Mouse (Mus musculus): ENCODE measurements around the gene Nlgn2.
A peak's percentile ranks its signal among the peaks of the same experiment; 100 is the strongest.
"Not testable (repeated sequence)": the region's sequence is repeated elsewhere in the genome, so short reads cannot be mapped to it uniquely, and the experiment has no call there.

Nlgn2 gene

DNA sequence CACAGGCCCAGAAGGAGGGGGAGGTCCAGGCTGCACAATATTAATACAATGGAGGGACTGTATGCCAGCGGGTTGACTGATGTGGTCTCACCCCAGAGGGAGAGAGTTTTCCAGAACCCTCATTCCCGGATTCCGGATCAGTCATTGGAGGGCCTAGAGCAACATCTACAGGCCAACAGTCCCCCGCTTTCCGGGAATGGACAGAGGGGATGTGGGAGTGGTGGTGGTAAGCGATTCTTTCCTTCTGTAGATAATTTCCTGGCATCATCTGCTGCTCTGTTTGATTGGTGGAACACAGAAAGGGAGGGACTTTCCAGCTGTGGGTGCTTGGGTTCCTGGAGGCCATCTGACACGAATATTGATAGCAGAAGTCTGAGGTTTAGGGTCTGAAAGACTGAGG is 38.6 kb upstream of the Nlgn2 start:
- no peak for DNase-seq (ENCODE audit: low read depth, low spot score)
- Histone ChIP-seq H3K36me3 (ENCODE audit: control insufficient read depth, insufficient read depth, low read length, poor library complexity, severe bottlenecking) (no peaks in the 10 kb centered on the region), H3K27me3 (ENCODE audit: control insufficient read depth, insufficient read depth, low read length, poor library complexity, severe bottlenecking) (no peaks in the 10 kb centered on the region)

DNA sequence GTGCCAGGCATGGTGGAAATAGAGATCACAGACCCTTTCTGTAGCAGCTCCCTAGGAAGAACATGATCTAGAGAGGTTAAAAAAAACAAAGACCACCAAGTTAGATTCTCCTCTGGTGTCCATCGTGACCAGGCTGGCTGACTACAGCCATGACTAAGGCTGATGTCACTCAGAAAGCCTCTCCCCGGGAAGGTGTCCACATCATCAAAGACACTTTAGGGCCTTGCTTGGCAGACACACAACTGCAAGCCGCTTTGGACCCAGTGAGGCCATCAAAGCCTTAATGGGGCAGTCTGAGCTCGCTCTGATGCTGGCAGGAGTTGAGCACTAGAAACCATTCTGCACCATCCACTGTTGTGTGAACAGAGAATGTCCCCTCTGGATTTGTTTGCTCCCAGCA is 34.9 kb upstream of the Nlgn2 start:
- no peak for DNase-seq (ENCODE audit: low read depth, low spot score)
- Histone ChIP-seq H3K36me3 (ENCODE audit: control insufficient read depth, insufficient read depth, low read length, poor library complexity, severe bottlenecking) (no peaks in the 10 kb centered on the region), H3K27me3 (ENCODE audit: control insufficient read depth, insufficient read depth, low read length, poor library complexity, severe bottlenecking) (no peaks in the 10 kb centered on the region)

DNA sequence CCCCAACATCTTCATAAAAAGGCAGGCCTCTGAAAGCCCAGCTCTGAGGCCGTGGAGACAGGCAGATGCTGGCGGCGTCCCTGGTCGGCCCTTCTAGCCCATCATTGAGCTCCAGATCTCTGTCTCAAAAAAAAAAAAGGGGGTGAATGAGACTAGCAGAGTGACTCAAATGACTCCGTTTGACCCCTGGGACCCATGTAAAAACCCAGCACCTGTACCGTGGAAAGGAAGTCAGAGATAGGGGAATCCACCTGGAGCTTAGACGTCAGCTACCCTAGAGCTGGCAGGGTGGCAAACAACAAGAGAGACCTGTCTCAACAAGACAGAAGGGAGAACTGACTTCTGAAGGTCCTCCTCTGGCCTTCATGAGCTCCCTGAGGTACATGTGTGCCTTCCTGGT is 34.2 kb upstream of the Nlgn2 start:
- no peak for DNase-seq (ENCODE audit: low read depth, low spot score)

DNA sequence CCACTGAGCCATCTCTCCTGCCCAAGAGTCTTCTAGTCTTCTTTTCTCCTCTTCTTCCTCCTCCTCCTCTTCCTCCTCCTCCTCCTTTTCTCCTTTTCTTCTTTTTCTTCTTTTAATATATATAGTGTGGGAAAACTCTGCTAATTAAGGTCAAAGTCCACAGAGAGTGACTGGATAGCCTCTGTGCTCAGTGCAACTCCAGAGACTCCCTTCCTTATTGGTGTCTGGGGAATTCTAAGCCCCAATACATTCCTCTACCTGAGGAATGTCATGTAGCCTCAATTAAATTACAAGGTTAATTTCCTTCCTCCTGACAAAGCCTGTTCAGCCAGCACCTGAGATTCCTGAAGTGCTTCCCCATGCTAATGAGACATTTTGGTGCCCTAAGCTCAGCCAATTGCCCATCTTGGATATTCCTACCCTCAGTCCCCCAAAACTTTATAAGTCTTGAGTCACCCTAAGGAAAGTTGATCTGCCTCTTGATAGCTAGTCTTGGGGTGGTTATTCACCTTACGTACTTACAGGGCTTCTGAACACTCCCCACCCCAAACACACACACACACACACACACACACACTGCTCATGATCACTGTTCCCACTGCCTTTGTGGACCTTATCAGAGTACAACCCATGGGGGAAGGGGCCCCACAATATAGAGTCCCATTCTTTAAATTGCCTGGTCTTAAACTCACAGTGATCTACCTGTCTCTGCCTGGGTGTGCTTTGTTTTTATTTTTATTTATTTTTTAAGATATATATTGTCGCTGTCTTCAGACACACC is 32.9 kb upstream of the Nlgn2 start:
- DNase-seq (ENCODE audit: low read depth, low spot score): no peak
- Histone ChIP-seq H3K36me3 (ENCODE audit: control insufficient read depth, insufficient read depth, low read length, poor library complexity, severe bottlenecking) (no peaks in the 10 kb centered on the region), H3K27me3 (ENCODE audit: control insufficient read depth, insufficient read depth, low read length, poor library complexity, severe bottlenecking) (no peaks in the 10 kb centered on the region)

More for the DNA sequence above, 34.2 kb upstream of the Nlgn2 start:
- no peaks in the 10 kb centered on the region for H3K36me3 ChIP-seq (ENCODE audit: control insufficient read depth, insufficient read depth, low read length, poor library complexity, severe bottlenecking)
- H3K27me3 ChIP-seq (ENCODE audit: control insufficient read depth, insufficient read depth, low read length, poor library complexity, severe bottlenecking): no peaks in the 10 kb centered on the region

DNA sequence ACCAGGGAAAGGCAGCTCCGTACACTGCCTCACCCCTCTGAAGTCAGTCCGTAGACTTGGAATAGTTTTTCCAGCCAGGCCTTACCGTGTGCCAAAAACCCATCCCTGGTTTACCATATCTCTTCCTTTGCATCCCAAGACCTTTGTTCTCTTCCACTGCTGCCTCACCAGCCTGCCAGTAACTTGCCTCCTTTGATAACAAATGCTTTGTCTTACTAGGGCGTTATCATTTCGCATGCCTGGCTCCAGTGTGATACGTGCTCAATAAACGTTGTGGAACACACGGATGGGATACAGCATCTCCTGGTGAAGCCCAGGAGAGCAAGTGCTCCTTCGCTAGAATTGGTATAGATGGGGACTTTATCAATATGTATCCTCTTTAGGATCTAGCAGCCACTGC is 29.8 kb upstream of the Nlgn2 start:
- no peaks in the 10 kb centered on the region for H3K36me3 ChIP-seq (ENCODE audit: control insufficient read depth, insufficient read depth, low read length, poor library complexity, severe bottlenecking)
- no peak for DNase-seq (ENCODE audit: low read depth, low spot score)
- H3K27me3 ChIP-seq (ENCODE audit: control insufficient read depth, insufficient read depth, low read length, poor library complexity, severe bottlenecking): no peaks in the 10 kb centered on the region

DNA sequence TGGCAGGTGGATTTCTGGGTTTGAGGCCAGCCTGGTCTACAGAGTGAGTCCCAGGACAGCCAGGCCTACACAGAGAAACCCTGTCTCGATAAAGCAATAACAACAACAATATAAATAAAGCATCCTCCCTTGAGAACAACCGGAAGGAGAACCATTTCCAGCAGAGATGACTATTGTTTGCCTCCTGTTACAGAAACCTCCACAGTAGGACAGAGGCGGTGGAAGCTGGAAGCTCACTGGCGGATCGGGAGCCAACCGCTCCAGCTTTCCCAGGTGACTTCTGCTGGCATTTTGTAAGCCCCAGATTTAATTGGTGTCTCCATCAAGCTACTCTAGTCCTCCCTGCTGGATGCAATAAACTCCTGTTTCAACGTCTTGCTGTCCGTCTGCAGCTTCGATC is 28.0 kb upstream of the Nlgn2 start:
- H3K36me3 ChIP-seq (ENCODE audit: control insufficient read depth, insufficient read depth, low read length, poor library complexity, severe bottlenecking): no peaks in the 10 kb centered on the region
- H3K27me3 ChIP-seq (ENCODE audit: control insufficient read depth, insufficient read depth, low read length, poor library complexity, severe bottlenecking): no peaks in the 10 kb centered on the region
- DNase-seq (ENCODE audit: low read depth, low spot score): no peak

DNA sequence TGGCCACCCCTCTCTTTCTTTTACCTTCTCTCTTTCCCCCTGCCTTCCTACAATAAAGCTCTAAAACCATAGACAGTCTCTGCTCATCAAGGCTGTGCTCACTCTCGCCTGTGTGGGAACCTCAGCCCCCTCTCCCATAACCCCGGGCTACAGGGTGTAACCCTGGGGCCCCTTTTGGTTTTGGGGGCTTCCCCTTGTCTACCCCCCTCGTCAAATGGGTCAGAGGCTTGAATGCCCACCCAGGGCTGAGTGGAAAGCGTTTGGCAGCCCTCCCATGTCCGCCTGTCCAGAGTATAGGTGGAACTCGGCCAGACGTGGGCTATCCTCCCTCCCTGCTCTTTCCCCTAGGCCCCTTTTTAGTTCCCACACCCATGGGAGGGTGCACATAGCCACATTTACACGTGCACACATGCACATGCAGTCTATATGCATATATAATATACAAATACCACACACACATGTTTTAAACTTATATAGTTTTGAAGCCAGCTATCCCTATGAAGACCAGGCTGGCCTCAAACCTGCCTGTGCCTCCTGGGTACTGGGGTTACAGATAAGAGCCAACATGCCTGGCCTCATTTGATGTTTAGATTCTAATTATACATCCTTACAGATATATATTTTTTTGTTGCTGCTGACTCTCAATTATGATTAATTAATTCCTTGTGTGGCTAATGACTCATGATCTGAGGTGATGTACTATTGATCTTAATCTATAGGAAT is 26.7 kb upstream of the Nlgn2 start:
- Histone ChIP-seq H3K36me3 (ENCODE audit: control insufficient read depth, insufficient read depth, low read length, poor library complexity, severe bottlenecking) (no peaks in the 10 kb centered on the region), H3K27me3 (ENCODE audit: control insufficient read depth, insufficient read depth, low read length, poor library complexity, severe bottlenecking) (no peaks in the 10 kb centered on the region)
- DNase-seq (ENCODE audit: low read depth, low spot score): no peak

DNA sequence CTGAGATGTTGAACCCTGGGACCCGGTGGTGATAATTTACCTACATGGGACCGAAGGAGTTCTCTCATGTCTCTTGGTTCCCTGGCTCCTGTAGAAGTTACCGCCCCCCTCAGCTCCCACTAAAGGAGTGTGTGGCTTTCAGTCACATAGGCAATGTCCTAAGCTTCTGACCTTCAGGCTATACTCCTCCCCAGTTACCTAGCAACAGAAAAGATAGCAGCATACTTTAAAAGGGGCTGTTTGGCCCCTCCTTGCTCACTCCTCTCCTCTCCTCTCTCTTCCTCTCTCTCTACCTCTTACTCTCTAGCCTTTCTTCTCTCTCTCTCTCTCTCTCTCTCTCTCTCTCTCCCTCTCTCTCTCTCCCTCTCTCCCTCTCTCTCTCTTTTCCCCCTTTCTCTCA is 26.1 kb upstream of the Nlgn2 start:
- not testable (repeated sequence) for H3K27me3 ChIP-seq (ENCODE audit: control insufficient read depth, insufficient read depth, low read length, poor library complexity, severe bottlenecking); DNase-seq (ENCODE audit: low read depth, low spot score); H3K36me3 ChIP-seq (ENCODE audit: control insufficient read depth, insufficient read depth, low read length, poor library complexity, severe bottlenecking)

DNA sequence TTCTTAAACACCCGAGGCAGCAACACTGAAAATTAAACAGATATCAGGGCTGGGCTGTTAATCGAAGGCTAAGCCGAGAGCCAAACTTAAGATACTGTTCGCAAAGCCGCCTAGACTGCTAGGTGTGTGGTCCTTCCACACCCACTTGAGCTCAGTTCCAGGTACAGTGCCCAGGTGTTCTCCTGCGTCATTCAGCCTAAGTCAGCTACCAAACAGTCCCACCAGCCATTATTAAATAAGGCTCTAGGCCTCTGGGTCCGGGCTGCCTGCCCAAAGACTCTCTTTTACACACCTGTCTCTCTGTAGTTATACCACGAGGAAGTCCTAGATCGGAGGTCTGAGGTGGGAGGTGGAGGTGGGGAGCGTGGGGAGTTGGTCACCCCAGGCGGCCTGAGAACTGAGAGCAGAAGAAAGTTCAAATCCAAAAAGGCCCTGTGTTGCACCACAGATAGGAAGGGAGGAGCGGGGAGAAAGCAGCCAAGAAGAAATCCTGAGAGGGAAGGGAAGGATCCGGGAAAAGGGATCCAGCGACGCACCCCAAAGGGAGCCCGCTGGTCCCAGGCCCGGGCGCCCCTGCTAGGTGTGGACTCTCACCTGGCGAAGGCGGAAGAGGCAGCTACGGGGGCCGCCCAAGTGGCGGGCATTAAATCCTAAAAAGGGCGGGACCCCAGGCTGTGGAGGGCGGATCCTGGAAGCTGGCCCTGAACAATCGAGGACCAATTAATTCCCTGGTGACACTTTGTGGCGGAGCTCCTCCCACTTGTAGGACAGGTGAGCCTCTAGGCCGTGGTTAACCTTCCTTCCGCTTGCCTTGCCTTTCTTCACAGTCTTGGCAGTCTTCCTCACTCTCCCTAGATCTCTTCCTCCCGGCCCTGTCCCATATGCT is 20.8 kb upstream of the Nlgn2 start, which contains the start of gene Tnk1:
Gene Tnk1, minus strand, starts transcription at position 618 of the 886 bp plus-strand sequence.
- Histone ChIP-seq H3K36me3 (ENCODE audit: control insufficient read depth, insufficient read depth, low read length, poor library complexity, severe bottlenecking) (no peaks in the 10 kb centered on the region), H3K27me3 (ENCODE audit: control insufficient read depth, insufficient read depth, low read length, poor library complexity, severe bottlenecking) (no peaks in the 10 kb centered on the region)
- no peak for DNase-seq (ENCODE audit: low read depth, low spot score)

DNA sequence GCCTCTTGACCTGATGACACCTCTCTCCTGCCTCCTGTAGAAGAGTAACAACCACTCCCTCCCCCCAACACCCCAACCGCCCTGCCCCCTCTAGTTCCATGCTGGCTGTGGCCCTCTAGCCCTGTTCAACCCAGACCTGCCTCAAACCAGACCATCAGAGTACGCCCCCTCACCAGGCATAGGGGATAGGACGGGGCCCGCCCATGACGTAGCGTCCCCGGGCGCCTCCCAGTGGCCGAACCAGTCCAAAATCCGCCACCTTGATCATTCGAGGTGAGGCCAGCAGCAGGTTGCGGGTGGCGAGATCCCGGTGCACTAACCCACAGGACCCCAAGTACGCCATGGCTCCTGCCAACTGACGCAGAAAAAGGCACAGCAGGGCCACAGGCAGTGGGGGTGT is 17.8 kb upstream of the Nlgn2 start:
- peak; percentile 71 for DNase-seq (ENCODE audit: low read depth, low spot score)
- Histone ChIP-seq H3K36me3 (ENCODE audit: control insufficient read depth, insufficient read depth, low read length, poor library complexity, severe bottlenecking) (no peaks in the 10 kb centered on the region), H3K27me3 (ENCODE audit: control insufficient read depth, insufficient read depth, low read length, poor library complexity, severe bottlenecking) (no peaks in the 10 kb centered on the region)

DNA sequence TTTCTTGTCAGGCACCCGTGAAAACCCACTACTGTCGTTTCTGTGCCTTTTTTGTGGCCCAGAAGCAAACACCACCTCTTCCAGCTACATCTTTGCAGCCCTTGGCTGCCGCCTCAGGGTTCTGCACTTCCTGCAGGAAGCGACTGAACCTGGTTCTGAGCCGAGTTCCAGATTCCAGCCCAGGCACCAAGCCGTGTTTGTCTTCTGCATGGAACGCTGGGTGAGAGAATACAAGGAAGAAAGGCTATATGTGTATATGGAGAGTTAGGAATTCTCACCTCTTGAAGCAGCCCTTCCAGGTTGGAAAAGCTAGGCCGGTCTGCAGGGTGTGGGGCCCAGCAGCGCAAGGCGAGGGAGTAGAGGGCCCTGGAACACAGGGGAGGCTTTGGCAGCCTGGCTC is 17.1 kb upstream of the Nlgn2 start:
- no peaks in the 10 kb centered on the region for H3K36me3 ChIP-seq (ENCODE audit: control insufficient read depth, insufficient read depth, low read length, poor library complexity, severe bottlenecking)
- no peak for DNase-seq (ENCODE audit: low read depth, low spot score)
- H3K27me3 ChIP-seq (ENCODE audit: control insufficient read depth, insufficient read depth, low read length, poor library complexity, severe bottlenecking): no peaks in the 10 kb centered on the region

DNA sequence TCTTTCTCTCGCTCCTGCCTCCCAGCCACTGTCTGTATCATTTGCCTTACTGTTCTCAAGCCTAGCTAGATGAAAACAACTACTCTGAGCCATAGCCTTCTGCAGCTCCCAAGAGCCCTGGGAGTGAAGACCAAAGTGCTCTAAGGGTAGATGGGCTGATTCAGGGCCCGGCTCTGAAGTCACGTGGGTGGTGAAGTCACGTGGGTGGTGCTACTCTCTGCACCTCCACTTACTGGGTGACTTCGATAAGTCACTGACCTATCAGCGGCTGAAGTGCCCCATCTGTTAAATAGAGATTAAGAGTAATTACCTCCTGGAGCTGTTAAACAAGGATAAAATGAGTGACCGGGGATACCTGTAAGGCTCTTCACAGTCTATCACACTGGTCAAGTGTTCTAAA is 16.4 kb upstream of the Nlgn2 start:
- Histone ChIP-seq H3K27me3 (ENCODE audit: control insufficient read depth, insufficient read depth, low read length, poor library complexity, severe bottlenecking) (no peaks in the 10 kb centered on the region), H3K36me3 (ENCODE audit: control insufficient read depth, insufficient read depth, low read length, poor library complexity, severe bottlenecking) (no peaks in the 10 kb centered on the region)
- no peak for DNase-seq (ENCODE audit: low read depth, low spot score)

DNA sequence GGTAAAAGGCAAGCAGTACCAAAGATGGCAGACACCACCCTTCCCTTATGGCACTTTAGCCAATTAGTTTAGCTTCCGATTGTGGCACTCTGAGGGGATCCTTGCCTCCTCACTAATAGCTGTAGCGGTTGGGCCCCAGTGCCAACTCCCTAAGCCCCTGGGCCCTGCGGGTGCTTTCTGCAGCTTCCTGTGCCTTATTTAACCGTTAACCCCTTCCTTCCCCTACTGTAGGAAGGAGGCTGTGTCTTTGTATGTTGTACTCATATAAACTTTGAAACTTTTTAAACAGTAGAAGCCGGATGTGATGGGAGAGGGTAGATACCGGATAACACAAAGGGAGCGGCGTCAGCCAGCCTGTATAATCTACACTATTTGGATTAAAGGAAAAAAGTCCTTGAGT is 13.2 kb upstream of the Nlgn2 start:
- Histone ChIP-seq H3K27me3 (ENCODE audit: control insufficient read depth, insufficient read depth, low read length, poor library complexity, severe bottlenecking) (no peaks in the 10 kb centered on the region), H3K36me3 (ENCODE audit: control insufficient read depth, insufficient read depth, low read length, poor library complexity, severe bottlenecking) (no peaks in the 10 kb centered on the region)
- DNase-seq (ENCODE audit: low read depth, low spot score): no peak

DNA sequence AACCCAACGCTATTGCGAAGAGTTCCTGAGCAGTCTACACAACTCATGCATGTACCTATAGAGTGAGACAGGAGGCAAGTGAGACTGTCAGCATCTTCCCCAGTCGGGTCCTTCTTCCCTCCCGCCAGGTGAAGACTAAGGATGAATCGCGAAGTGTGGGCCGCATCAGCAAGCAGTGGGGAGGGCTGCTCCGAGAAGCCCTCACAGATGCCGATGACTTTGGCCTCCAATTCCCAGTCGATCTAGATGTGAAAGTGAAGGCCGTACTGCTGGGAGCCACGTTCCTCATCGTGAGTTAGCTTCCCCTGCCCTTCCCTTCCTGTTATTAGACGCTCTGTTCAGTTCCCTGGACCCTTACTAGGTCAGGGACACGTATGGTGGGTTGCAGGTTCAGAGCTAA is 12.3 kb upstream of the Nlgn2 start:
- no peak for DNase-seq (ENCODE audit: low read depth, low spot score)
- Histone ChIP-seq H3K36me3 (ENCODE audit: control insufficient read depth, insufficient read depth, low read length, poor library complexity, severe bottlenecking) (no peaks in the 10 kb centered on the region), H3K27me3 (ENCODE audit: control insufficient read depth, insufficient read depth, low read length, poor library complexity, severe bottlenecking) (no peaks in the 10 kb centered on the region)

DNA sequence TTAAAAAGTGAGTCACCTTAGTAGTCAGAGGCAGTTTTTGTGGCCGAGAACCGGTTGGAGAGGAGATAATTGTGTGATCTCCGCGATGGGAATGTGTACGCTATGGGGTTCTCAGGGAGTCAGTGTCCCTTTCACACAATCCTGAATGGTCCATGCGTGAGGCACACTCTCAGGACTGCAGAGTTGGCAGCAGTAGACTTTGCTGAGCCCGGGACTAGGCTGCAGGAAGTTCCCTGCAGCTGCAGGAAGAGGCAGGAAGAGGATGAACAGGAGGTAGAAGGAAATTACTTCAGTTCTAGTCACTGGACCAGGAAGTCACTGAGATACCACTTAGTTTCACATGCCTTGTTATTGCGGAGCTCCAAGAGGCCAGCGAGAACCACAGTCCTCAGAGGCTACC is 11.5 kb upstream of the Nlgn2 start:
- H3K36me3 ChIP-seq (ENCODE audit: control insufficient read depth, insufficient read depth, low read length, poor library complexity, severe bottlenecking): no peaks in the 10 kb centered on the region
- H3K27me3 ChIP-seq (ENCODE audit: control insufficient read depth, insufficient read depth, low read length, poor library complexity, severe bottlenecking): no peaks in the 10 kb centered on the region
- DNase-seq (ENCODE audit: low read depth, low spot score): no peak

All from splenic B cell, adult 2 months (primary cell).